12 mouse cellular contexts compared by ENCODE assay signal in genomic region chr3:52994666-52995065, GRCm38 (mm10). TPM values are rescaled to one million over a fixed set of nuclear protein-coding genes. Genes with fewer than 3 reads are reported as not detected.
DNase-seq lines count a peak whose midpoint lies in the region; ATAC-seq and TF ChIP-seq lines count a peak whose summit lies in the region.
"Had no signal": no experiment of that assay in that cellular context is flagged by ENCODE, and none has a peak within 500 bp of the region (broad histone marks: within the 10 kb centered on the region; RNA-seq: fewer than 3 reads in every experiment).

No protein-coding gene starts in this region.

- no peak overlapping the region for H3K27ac ChIP-seq in cerebellum, adult 2 months (ENCODE audit: insufficient read depth, low read length)
- H3K27ac ChIP-seq in small intestine, adult 2 months (ENCODE audit: insufficient read depth, low read depth, low read length): no peak overlapping the region
- H3K27ac ChIP-seq: embryonic facial prominence, embryonic 13.5 days; hindbrain, embryonic 14.5 days; limb, embryonic 15.5 days; midbrain, embryonic 10.5 days had no signal

- H3K4me1 ChIP-seq in cerebellum, adult 2 months (ENCODE audit: control insufficient read depth, insufficient read depth, low read length): no peaks in the 10 kb centered on the region
- H3K4me1 ChIP-seq in small intestine, adult 2 months (ENCODE audit: control insufficient read depth, insufficient read depth, insufficient read length, low read length): no peaks in the 10 kb centered on the region
- H3K4me1 ChIP-seq: embryonic facial prominence, embryonic 13.5 days; limb, embryonic 15.5 days; midbrain, embryonic 10.5 days had no signal

- ATAC-seq in monocyte, adult 5-6 weeks (replicated peaks; ENCODE audit: insufficient number of reproducible peaks, low FRiP score, low TSS enrichment, poor library complexity, severe bottlenecking): no peak

- H3K4me3 ChIP-seq in cerebellum, adult 2 months (replicated peaks; ENCODE audit: insufficient read depth, low read depth, low read length): no peak overlapping the region
- no peak overlapping the region for H3K4me3 ChIP-seq in small intestine, adult 2 months (ENCODE audit: low read depth, low read length)
- H3K4me3 ChIP-seq: embryonic facial prominence, embryonic 13.5 days; limb, embryonic 15.5 days; midbrain, embryonic 10.5 days had no signal

- no peak for DNase-seq in cerebellum, adult 2 months
- no peak for DNase-seq in cerebellum, adult 9-11 months
- DNase-seq in kidney, postnatal 4 days: peak; percentile 39 to 43
- DNase-seq in kidney, adult 18-20 months: no peak
- peak; percentile 23 for DNase-seq in right cerebral cortex, postnatal 4 days
- DNase-seq in right cerebral cortex, adult 2 months (ENCODE audit: low spot score in 2 of 2): no peak

- no peak for TF ChIP-seq POLR2A in cerebellum, adult 2 months (IDR thresholded peaks at IDR 0.05; ENCODE audit: borderline replicate concordance, insufficient read depth, low read length)
- no peak for TF ChIP-seq POLR2A in small intestine, adult 2 months (IDR thresholded peaks at IDR 0.05; ENCODE audit: low read depth, low read length)

- peak; percentile 25; the same call in 1 of the 2 replicates for TF ChIP-seq CTCF in cerebellum, adult 2 months (IDR thresholded peaks at IDR 0.05; ENCODE audit: borderline replicate concordance, insufficient read depth, low read depth, low read length)
- TF ChIP-seq CTCF in small intestine, adult 2 months (IDR thresholded peaks at IDR 0.05; ENCODE audit: extremely low read depth, insufficient read length, insufficient replicate concordance, low read depth, low read length): peak; percentile 31; the same call in 1 of the 2 replicates

- peaks cover 48% of the 10 kb centered on the region for H3K36me3 ChIP-seq in small intestine, adult 2 months (ENCODE audit: control insufficient read depth, insufficient read depth, low read length)

- H3K27me3 ChIP-seq in cerebellum, adult 2 months (ENCODE audit: control insufficient read depth, insufficient read depth, low read length): no peaks in the 10 kb centered on the region
- no peaks in the 10 kb centered on the region for H3K27me3 ChIP-seq in small intestine, adult 2 months (ENCODE audit: control insufficient read depth, insufficient read depth, low read length)
- H3K27me3 ChIP-seq: embryonic facial prominence, embryonic 13.5 days; limb, embryonic 15.5 days had no signal

- WGBS in cerebellum, adult 2 months: 55% methylated on average over 5 of the region's 5 CpGs
- WGBS in small intestine, adult 2 months: 73% methylated on average over 5 of the region's 5 CpGs

RNA-seq across cellular contexts. Expression of gene Cog6, which starts 22.4 kb away (rescaled TPM):
- 43.8 and 44.0 TPM in 2 replicates for polyA plus RNA-seq in cerebellum, adult 2 months (2012; rRNA removed)
- polyA plus RNA-seq in small intestine, adult 2 months (2012; rRNA removed): 7.6 and 11.9 TPM in 2 replicates
- total RNA-seq in monocyte, adult 5-6 weeks (2017): 31.6 to 42.1 TPM (median 34.8 TPM) in 3 replicates

RNA-seq across cellular contexts. Expression of gene Lhfp, which starts 46.7 kb away (rescaled TPM):
- polyA plus RNA-seq in cerebellum, adult 2 months (2012; rRNA removed): 114 and 132 TPM in 2 replicates
- 15.7 and 22.7 TPM in 2 replicates for polyA plus RNA-seq in small intestine, adult 2 months (2012; rRNA removed)
- 0.29 to 1.8 TPM (median 0.43 TPM) in 3 replicates for total RNA-seq in monocyte, adult 5-6 weeks (2017)

Comparison
In these comparisons a context has a peak if more than half of its experiments do, and no peak if none do; other contexts are left out.
1. DNase-seq: peak in kidney, postnatal 4 days (2 of 2) and right cerebral cortex, postnatal 4 days (single experiment); none in cerebellum, adult 2 months (0 of 2), cerebellum, adult 9-11 months (single experiment), kidney, adult 18-20 months (single experiment) and right cerebral cortex, adult 2 months (0 of 2).